Comparison of ENCODE assay signal across 22 mouse cellular contexts in genomic region chr1:138845481-138845880, GRCm38 (mm10). TPM values are rescaled to one million over a fixed set of nuclear protein-coding genes. Genes with fewer than 3 reads are reported as not detected.
A peak's percentile ranks its signal among the peaks of the same experiment; 100 is the strongest.
DNase-seq lines count a peak whose midpoint lies in the region; ATAC-seq and TF ChIP-seq lines count a peak whose summit lies in the region.
"Had no signal": no experiment of that assay in that cellular context is flagged by ENCODE, and none has a peak within 500 bp of the region (broad histone marks: within the 10 kb centered on the region; RNA-seq: fewer than 3 reads in every experiment).

No protein-coding gene starts in this region.

- 15% methylated on average over 3 of the region's 3 CpGs for WGBS in forebrain, embryonic 15.5 days
- WGBS in hindbrain, embryonic 14.5 days = 18% methylated on average over 3 of the region's 3 CpGs
- 33% methylated on average over 3 of the region's 3 CpGs for WGBS in limb, embryonic 14.5 days
- WGBS in midbrain, embryonic 16.5 days = 8% methylated on average over 3 of the region's 3 CpGs

- no peak for ATAC-seq in forebrain, embryonic 15.5 days (replicated peaks)
- no peak for ATAC-seq in hindbrain, embryonic 14.5 days (ENCODE audit: low FRiP score)
- ATAC-seq in limb, embryonic 14.5 days (ENCODE audit: low FRiP score, low read depth) = no peak
- no peak for ATAC-seq in midbrain, embryonic 16.5 days

- no peak overlapping the region for H3K27ac ChIP-seq in forebrain, embryonic 15.5 days (replicated peaks)
- 0 out of 2 replicates have a peak overlapping the region, but pooled peaks have one; percentile 72 for H3K27ac ChIP-seq in hindbrain, embryonic 14.5 days
- no peak overlapping the region for H3K27ac ChIP-seq in limb, embryonic 14.5 days (replicated peaks; ENCODE audit: low read depth, low read length)
- H3K27ac ChIP-seq in midbrain, embryonic 16.5 days (ENCODE audit: low read length) = peak overlapping the region; percentile 94
- H3K27ac ChIP-seq: embryonic facial prominence, embryonic 12.5 days; gastrocnemius, adult 2 months; stomach, embryonic 15.5 days had no signal

- no peaks in the 10 kb centered on the region for H3K36me3 ChIP-seq in forebrain, embryonic 15.5 days
- H3K36me3 ChIP-seq in hindbrain, embryonic 14.5 days (replicated peaks; ENCODE audit: control insufficient read depth, insufficient read depth) = no peaks in the 10 kb centered on the region
- H3K36me3 ChIP-seq in limb, embryonic 14.5 days (ENCODE audit: control insufficient read depth, insufficient read depth, low read length) = no peaks in the 10 kb centered on the region
- H3K36me3 ChIP-seq in midbrain, embryonic 16.5 days (ENCODE audit: control insufficient read depth, insufficient read depth, low read length) = no peaks in the 10 kb centered on the region
- H3K36me3 ChIP-seq: embryonic facial prominence, embryonic 12.5 days; heart, embryonic 12.5 days; stomach, embryonic 15.5 days had no signal

- H3K4me2 ChIP-seq in forebrain, embryonic 15.5 days (replicated peaks) = no peak overlapping the region
- H3K4me2 ChIP-seq in hindbrain, embryonic 14.5 days (replicated peaks) = peak overlapping the region; percentile 50
- 0 out of 2 replicates have a peak overlapping the region, but pooled peaks have one; percentile 8 for H3K4me2 ChIP-seq in limb, embryonic 14.5 days (replicated peaks; ENCODE audit: low read depth, low read length, severe bottlenecking)
- H3K4me2 ChIP-seq in midbrain, embryonic 16.5 days (ENCODE audit: low read length) = peak overlapping the region; percentile 47
- H3K4me2 ChIP-seq: embryonic facial prominence, embryonic 12.5 days; heart, embryonic 12.5 days; liver, embryonic 11.5 days; stomach, embryonic 15.5 days had no signal

- peaks cover 46% of the 10 kb centered on the region for H3K4me1 ChIP-seq in forebrain, embryonic 15.5 days
- H3K4me1 ChIP-seq in hindbrain, embryonic 14.5 days (replicated peaks; ENCODE audit: control insufficient read depth, insufficient read depth, low read length) = peaks cover 13% of the 10 kb centered on the region; the same call in 1 of the 2 replicates
- peaks cover 19% of the 10 kb centered on the region for H3K4me1 ChIP-seq in limb, embryonic 14.5 days (ENCODE audit: control insufficient read depth, insufficient read depth, low read length)
- peaks cover 6% of the 10 kb centered on the region; the same call in 1 of the 2 replicates for H3K4me1 ChIP-seq in midbrain, embryonic 16.5 days (ENCODE audit: control insufficient read depth, insufficient read depth, low read length)

- no peak overlapping the region for H3K9ac ChIP-seq in forebrain, embryonic 15.5 days (replicated peaks)
- H3K9ac ChIP-seq in hindbrain, embryonic 14.5 days = peak overlapping the region; percentile 40; the same call in 1 of the 2 replicates
- no peak overlapping the region for H3K9ac ChIP-seq in limb, embryonic 14.5 days (ENCODE audit: low read depth, low read length, severe bottlenecking)
- H3K9ac ChIP-seq in midbrain, embryonic 16.5 days (ENCODE audit: low read depth, low read length) = peak overlapping the region; percentile 58
- H3K9ac ChIP-seq: embryonic facial prominence, embryonic 12.5 days; heart, embryonic 12.5 days; stomach, embryonic 15.5 days had no signal

- H3K9me3 ChIP-seq in forebrain, embryonic 15.5 days = no peaks in the 10 kb centered on the region
- no peaks in the 10 kb centered on the region for H3K9me3 ChIP-seq in hindbrain, embryonic 14.5 days (ENCODE audit: control insufficient read depth, low read length)
- no peaks in the 10 kb centered on the region for H3K9me3 ChIP-seq in limb, embryonic 14.5 days (ENCODE audit: control insufficient read depth, low read length)
- no peaks in the 10 kb centered on the region for H3K9me3 ChIP-seq in midbrain, embryonic 16.5 days (replicated peaks; ENCODE audit: control insufficient read depth, low read length, poor library complexity, severe bottlenecking)
- H3K9me3 ChIP-seq: embryonic facial prominence, embryonic 12.5 days; heart, embryonic 12.5 days; stomach, embryonic 15.5 days had no signal

- peaks cover 41% of the 10 kb centered on the region for H3K27me3 ChIP-seq in forebrain, embryonic 15.5 days
- H3K27me3 ChIP-seq in hindbrain, embryonic 14.5 days (ENCODE audit: control insufficient read depth, insufficient read depth, low read length) = peaks cover 64% of the 10 kb centered on the region
- peaks cover 37% of the 10 kb centered on the region for H3K27me3 ChIP-seq in limb, embryonic 14.5 days (ENCODE audit: control insufficient read depth, insufficient read depth, low read length)
- H3K27me3 ChIP-seq in midbrain, embryonic 16.5 days (ENCODE audit: control insufficient read depth, insufficient read depth, low read depth, low read length) = peaks cover 12% of the 10 kb centered on the region; the same call in 1 of the 2 replicates

- no peak for DNase-seq in hindbrain, embryonic 14.5 days (ENCODE audit: low spot score)
- DNase-seq in limb, embryonic 14.5 days (ENCODE audit: low spot score) = no peak
- no peak for DNase-seq in lung, postnatal 25 days (ENCODE audit: low spot score)
- no peak for DNase-seq in spleen, postnatal 36 days (ENCODE audit: low spot score in 2 of 2)
- no peak for DNase-seq in gastrocnemius, adult 18-20 months (ENCODE audit: low spot score)
- DNase-seq: cerebellum, adult 9-11 months; gastrocnemius, adult 2 months; heart, postnatal 14 days; kidney, adult 9 months; kidney, postnatal 25 days; lung, adult 18-20 months; lung, postnatal 36 days; right cerebral cortex, postnatal 25 days had no signal

- TF ChIP-seq POLR2A in limb, embryonic 14.5 days (IDR thresholded peaks at IDR 0.05; ENCODE audit: borderline replicate concordance, extremely low read depth, insufficient read depth, insufficient read length) = no peak

- H3K4me3 ChIP-seq in forebrain, embryonic 15.5 days = peak overlapping the region; percentile 35; the same call in 1 of the 2 replicates
- peak overlapping the region; percentile 34 for H3K4me3 ChIP-seq in hindbrain, embryonic 14.5 days (replicated peaks; ENCODE audit: low read length)
- no peak overlapping the region for H3K4me3 ChIP-seq in limb, embryonic 14.5 days (replicated peaks; ENCODE audit: low read length)
- H3K4me3 ChIP-seq in midbrain, embryonic 16.5 days (ENCODE audit: low read depth, low read length) = peak overlapping the region; percentile 50
- H3K4me3 ChIP-seq: embryonic facial prominence, embryonic 12.5 days; gastrocnemius, adult 2 months; heart, embryonic 12.5 days; stomach, embryonic 15.5 days had no signal

RNA-seq across cellular contexts. Expression of gene Lhx9, which starts 2.9 kb away (rescaled TPM):
- 20.6 and 25.2 TPM in 2 replicates for polyA plus RNA-seq in forebrain, embryonic 15.5 days (2015; fragmentation: Nextera tagmentation; extraction: Ambion mirVana)
- 9.5 and 18.5 TPM in 2 replicates for polyA plus RNA-seq in hindbrain, embryonic 14.5 days (2014; fragmentation: Nextera tagmentation; extraction: Ambion mirVana)
- polyA plus RNA-seq in limb, embryonic 14.5 days (2012; rRNA removed) = 15.4 and 24.2 TPM in 2 replicates
- polyA plus RNA-seq in limb, embryonic 14.5 days (2014; fragmentation: Nextera tagmentation; extraction: Ambion mirVana) = 11.9 and 14.8 TPM in 2 replicates
- 127 and 159 TPM in 2 replicates for polyA plus RNA-seq in midbrain, embryonic 16.5 days (2015; fragmentation: Nextera tagmentation; extraction: Ambion mirVana)
- not detected for total RNA-seq in gastrocnemius, adult 18-20 months (2021)
- total RNA-seq: adrenal gland, adult 18-20 months; gastrocnemius, adult 2 months; megakaryocyte-erythroid progenitor cell, adult 5-6 weeks; neutrophil, adult 5-6 weeks had no signal

RNA-seq across cellular contexts. Expression of gene 2310009B15Rik, which starts 11.2 kb away (rescaled TPM):
- polyA plus RNA-seq in forebrain, embryonic 15.5 days (2015; fragmentation: Nextera tagmentation; extraction: Ambion mirVana) = 29.7 and 35.5 TPM in 2 replicates
- 32.5 and 37.1 TPM in 2 replicates for polyA plus RNA-seq in hindbrain, embryonic 14.5 days (2014; fragmentation: Nextera tagmentation; extraction: Ambion mirVana)
- polyA plus RNA-seq in limb, embryonic 14.5 days (2012; rRNA removed) = 47.9 and 59.0 TPM in 2 replicates
- polyA plus RNA-seq in limb, embryonic 14.5 days (2014; fragmentation: Nextera tagmentation; extraction: Ambion mirVana) = 48.1 and 50.4 TPM in 2 replicates
- 35.9 and 36.3 TPM in 2 replicates for polyA plus RNA-seq in midbrain, embryonic 16.5 days (2015; fragmentation: Nextera tagmentation; extraction: Ambion mirVana)
- 10 to 100 TPM; 14.8 to 15.2 TPM for total RNA-seq in gastrocnemius, adult 18-20 months (2021)

Comparison
In these comparisons a context has a peak if more than half of its experiments do, and no peak if none do; other contexts are left out.
1. H3K27ac ChIP-seq: peak in hindbrain, embryonic 14.5 days (single experiment) and midbrain, embryonic 16.5 days (single experiment); none in forebrain, embryonic 15.5 days (single experiment) and limb, embryonic 14.5 days (single experiment).
2. H3K9ac ChIP-seq: peak in hindbrain, embryonic 14.5 days (single experiment) and midbrain, embryonic 16.5 days (single experiment); none in forebrain, embryonic 15.5 days (single experiment) and limb, embryonic 14.5 days (single experiment).